Mouse (Mus musculus): ENCODE data around the gene Polr2f. TPM values are rescaled to one million over a fixed set of nuclear protein-coding genes. Genes with fewer than 3 reads are reported as not detected.

Gene Polr2f
- polyA plus RNA-seq, 1 experiment from 2014 or later, result 295 TPM

GRCm38 (mm10) chr15:79123751-79124150 lies 17.1 kb upstream of the Polr2f start:
- WGBS, result 87% methylated on average over 6 of the region's 6 CpGs
- H3K4me1 ChIP-seq, result no peaks in the 10 kb centered on the region

DNA sequence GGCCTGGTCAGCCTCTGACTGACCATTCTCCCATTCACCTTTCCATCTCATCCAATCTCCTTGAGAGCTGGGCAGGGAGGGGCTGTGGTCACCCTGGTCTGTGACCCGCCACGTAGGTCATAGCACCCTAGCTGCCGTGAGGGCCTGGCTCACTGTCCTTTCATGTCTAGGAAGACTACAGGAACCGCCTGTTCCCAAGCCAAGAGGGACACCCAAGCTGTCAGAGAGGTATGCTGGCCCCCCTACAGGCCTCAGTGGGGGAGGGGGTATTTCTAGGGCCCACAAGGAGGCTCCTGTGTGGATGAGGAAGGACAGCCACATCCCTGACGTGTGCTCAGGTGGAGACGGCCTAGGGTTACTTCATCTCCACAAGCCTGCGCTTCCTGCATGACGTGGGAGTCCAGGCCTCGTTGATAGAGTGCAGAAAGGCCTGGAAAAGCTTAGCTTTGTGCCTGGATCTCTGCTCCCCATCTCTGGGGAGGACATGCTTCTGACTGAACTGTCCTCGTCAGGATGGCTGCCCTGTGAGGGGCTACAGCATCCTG lies 16.4 kb upstream of the Polr2f start:
- WGBS, result 76% methylated on average over 10 of the region's 10 CpGs
- H3K27ac ChIP-seq, result no peak overlapping the region
- H3K4me3 ChIP-seq, result no peak overlapping the region
- no peak for ATAC-seq (ENCODE audit: insufficient number of reproducible peaks, low FRiP score, low TSS enrichment, low read depth)
- H3K4me2 ChIP-seq, result no peak overlapping the region
- no peaks in the 10 kb centered on the region for H3K27me3 ChIP-seq
- no peaks in the 10 kb centered on the region for H3K4me1 ChIP-seq
- no peaks in the 10 kb centered on the region for H3K9me3 ChIP-seq
- H3K9ac ChIP-seq, result no peak overlapping the region
- H3K36me3 ChIP-seq, result peaks cover 94% of the 10 kb centered on the region

More at GRCm38 (mm10) chr15:79123751-79124150, 17.1 kb upstream of the Polr2f start:
- H3K27ac ChIP-seq, result no peak overlapping the region
- H3K36me3 ChIP-seq, result peaks cover 97% of the 10 kb centered on the region
- H3K9ac ChIP-seq, result no peak overlapping the region
- H3K27me3 ChIP-seq, result no peaks in the 10 kb centered on the region
- no peaks in the 10 kb centered on the region for H3K9me3 ChIP-seq
- H3K4me2 ChIP-seq, result no peak overlapping the region
- no peak for ATAC-seq (ENCODE audit: insufficient number of reproducible peaks, low FRiP score, low TSS enrichment, low read depth)
- no peak overlapping the region for H3K4me3 ChIP-seq

DNA sequence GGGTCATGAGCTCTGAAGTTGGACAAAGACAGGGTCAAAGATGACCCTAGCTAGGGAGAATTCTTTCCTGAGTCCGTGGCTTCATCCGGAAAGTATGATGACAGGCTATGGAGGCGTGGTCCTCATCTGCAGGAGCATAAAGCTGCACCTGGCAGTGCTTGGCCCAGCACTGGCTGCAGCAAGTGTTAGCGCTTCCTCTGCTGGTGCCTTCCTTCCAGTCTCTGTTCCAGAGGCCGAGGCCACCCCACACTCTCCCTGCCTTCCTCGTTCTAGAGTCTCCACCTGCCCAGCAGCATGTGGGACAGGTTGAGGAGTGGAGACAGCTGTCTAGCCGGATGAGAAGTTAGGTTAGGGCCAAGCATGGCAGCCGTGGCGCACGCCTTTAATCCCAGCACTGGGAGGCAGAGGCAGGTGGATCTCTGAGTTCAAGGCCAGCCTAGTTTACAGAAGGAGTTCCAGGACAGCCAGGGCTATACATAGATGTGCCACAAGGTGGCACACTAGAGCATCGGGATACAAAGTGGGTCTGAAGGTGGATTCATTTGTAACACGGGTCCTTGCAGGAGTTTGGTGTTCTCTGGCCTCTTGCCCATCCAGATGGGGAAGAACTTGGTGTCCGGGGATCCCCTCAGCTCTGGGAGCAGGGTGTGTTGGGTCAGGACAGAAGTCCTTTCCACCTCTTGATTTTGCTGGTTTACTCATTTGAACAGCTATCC lies 14.4 kb upstream of the Polr2f start:
- Histone ChIP-seq H3K4me2 (no peak overlapping the region), H3K27ac (no peak overlapping the region), H3K27me3 (no peaks in the 10 kb centered on the region), H3K4me3 (no peak overlapping the region), H3K36me3 (peaks cover 94% of the 10 kb centered on the region), H3K9me3 (no peaks in the 10 kb centered on the region), H3K4me1 (0 out of 2 replicates have a peak, but pooled peaks cover 4% of the 10 kb centered on the region), H3K9ac (no peak overlapping the region)
- WGBS, result 79% methylated on average over 13 of the region's 13 CpGs
- ATAC-seq (ENCODE audit: insufficient number of reproducible peaks, low FRiP score, low TSS enrichment, low read depth), result no peak

- WGBS, result 94% methylated on average over 12 of the region's 12 CpGs
- Histone ChIP-seq H3K27ac (no peak overlapping the region), H3K27me3 (no peaks in the 10 kb centered on the region), H3K4me3 (no peak overlapping the region), H3K4me2 (no peak overlapping the region), H3K9me3 (no peaks in the 10 kb centered on the region), H3K9ac (no peak overlapping the region), H3K36me3 (peaks cover 95% of the 10 kb centered on the region), H3K4me1 (0 out of 2 replicates have a peak, but pooled peaks cover 4% of the 10 kb centered on the region)
- ATAC-seq (ENCODE audit: insufficient number of reproducible peaks, low FRiP score, low TSS enrichment, low read depth), result no peak
These were observed 13.7 kb upstream of the Polr2f start for GRCm38 (mm10) chr15:79127101-79127500.

- Histone ChIP-seq H3K27ac (no peak overlapping the region), H3K27me3 (no peaks in the 10 kb centered on the region), H3K9ac (no peak overlapping the region), H3K4me3 (no peak overlapping the region), H3K4me2 (no peak overlapping the region), H3K36me3 (peaks cover 95% of the 10 kb centered on the region), H3K4me1 (0 out of 2 replicates have a peak, but pooled peaks cover 4% of the 10 kb centered on the region), H3K9me3 (no peaks in the 10 kb centered on the region)
- 92% methylated on average over 5 of the region's 5 CpGs for WGBS
- ATAC-seq (ENCODE audit: insufficient number of reproducible peaks, low FRiP score, low TSS enrichment, low read depth), result no peak
These were observed 12.6 kb upstream of the Polr2f start for GRCm38 (mm10) chr15:79128208-79128607.

- H3K4me3 ChIP-seq, result no peak overlapping the region
- WGBS, result 73% methylated on average over 7 of the region's 7 CpGs
- no peaks in the 10 kb centered on the region for H3K27me3 ChIP-seq
- H3K27ac ChIP-seq, result no peak overlapping the region
- H3K36me3 ChIP-seq, result peaks cover 92% of the 10 kb centered on the region
- H3K4me2 ChIP-seq, result no peak overlapping the region
- H3K9me3 ChIP-seq, result no peaks in the 10 kb centered on the region
- no peak overlapping the region for H3K9ac ChIP-seq
- 0 out of 2 replicates have a peak, but pooled peaks cover 4% of the 10 kb centered on the region for H3K4me1 ChIP-seq
- no peak for ATAC-seq (ENCODE audit: insufficient number of reproducible peaks, low FRiP score, low TSS enrichment, low read depth)
These were observed 11.5 kb upstream of the Polr2f start for GRCm38 (mm10) chr15:79129311-79129710.

DNA sequence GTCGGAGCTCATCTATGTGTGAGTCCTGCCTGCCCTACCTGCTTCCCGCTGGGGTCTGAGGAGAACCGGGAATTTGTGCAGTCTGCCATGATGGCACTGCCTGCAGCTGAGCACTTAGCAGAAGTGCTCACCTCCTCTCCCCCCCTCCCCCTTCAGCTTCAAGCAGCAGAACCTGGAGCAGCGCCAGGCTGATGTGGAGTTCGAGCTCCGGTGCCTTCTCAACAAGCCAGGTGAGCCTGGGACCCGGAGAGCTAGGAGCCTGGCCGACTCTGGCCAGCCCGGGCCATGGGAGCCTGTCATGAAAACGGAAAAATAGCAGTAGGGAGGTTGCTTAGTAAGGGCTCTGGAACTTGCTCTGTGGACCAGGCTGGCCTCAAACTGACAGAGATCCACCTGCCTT lies 10.0 kb upstream of the Polr2f start:
- H3K4me3 ChIP-seq, result no peak overlapping the region
- 78% methylated on average over 10 of the region's 10 CpGs for WGBS
- H3K4me2 ChIP-seq, result no peak overlapping the region
- peak overlapping the region; percentile 33; the same call in 1 of the 2 replicates for H3K27ac ChIP-seq
- H3K27me3 ChIP-seq, result no peaks in the 10 kb centered on the region
- no peak overlapping the region for H3K9ac ChIP-seq
- H3K36me3 ChIP-seq, result peaks cover 82% of the 10 kb centered on the region
- no peak for ATAC-seq (ENCODE audit: insufficient number of reproducible peaks, low FRiP score, low TSS enrichment, low read depth)
- no peaks in the 10 kb centered on the region for H3K9me3 ChIP-seq
- peaks cover 16% of the 10 kb centered on the region for H3K4me1 ChIP-seq

- Histone ChIP-seq H3K9ac (no peak overlapping the region), H3K9me3 (no peaks in the 10 kb centered on the region), H3K27ac (0 out of 2 replicates have a peak overlapping the region, but pooled peaks have one; percentile 33), H3K27me3 (no peaks in the 10 kb centered on the region), H3K4me2 (no peak overlapping the region), H3K4me1 (peaks cover 22% of the 10 kb centered on the region), H3K4me3 (no peak overlapping the region), H3K36me3 (peaks cover 76% of the 10 kb centered on the region)
- 59% methylated on average over 7 of the region's 7 CpGs for WGBS
- ATAC-seq (ENCODE audit: insufficient number of reproducible peaks, low FRiP score, low TSS enrichment, low read depth), result no peak
These were observed 9.4 kb upstream of the Polr2f start for GRCm38 (mm10) chr15:79131442-79131841.

DNA sequence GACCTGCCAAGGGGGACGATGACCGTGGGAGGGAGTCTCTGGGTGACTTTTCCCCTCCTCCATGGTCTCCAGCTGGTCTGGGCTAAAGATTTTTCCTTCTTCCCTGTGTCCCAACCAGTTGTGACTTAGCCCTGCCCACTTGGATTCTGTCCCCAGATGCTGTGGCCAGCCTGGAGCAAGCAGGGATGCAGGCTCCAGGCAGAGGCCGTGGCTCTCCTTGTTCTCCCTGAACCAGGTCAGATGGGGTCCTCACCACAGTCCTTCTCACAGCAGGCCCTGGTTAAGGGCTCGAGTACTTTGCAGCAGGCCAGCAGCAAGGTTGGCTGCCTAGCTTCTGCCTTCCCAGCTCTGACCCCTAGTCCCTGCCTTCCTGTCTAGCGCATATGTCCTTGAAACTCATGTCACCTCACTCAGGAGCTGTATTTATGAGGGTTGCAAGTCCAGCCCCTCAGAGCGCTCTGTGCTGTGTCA lies 7.6 kb upstream of the Polr2f start:
- Histone ChIP-seq H3K4me2 (no peak overlapping the region), H3K4me1 (peaks cover 22% of the 10 kb centered on the region), H3K36me3 (peaks cover 58% of the 10 kb centered on the region), H3K27ac (no peak overlapping the region), H3K4me3 (no peak overlapping the region), H3K27me3 (no peaks in the 10 kb centered on the region), H3K9me3 (no peaks in the 10 kb centered on the region), H3K9ac (no peak overlapping the region)
- WGBS, result 82% methylated on average over 6 of the region's 6 CpGs
- ATAC-seq (ENCODE audit: insufficient number of reproducible peaks, low FRiP score, low TSS enrichment, low read depth), result no peak

- Histone ChIP-seq H3K4me2 (no peak overlapping the region), H3K36me3 (peaks cover 46% of the 10 kb centered on the region), H3K27me3 (no peaks in the 10 kb centered on the region), H3K9me3 (no peaks in the 10 kb centered on the region), H3K9ac (no peak overlapping the region), H3K4me3 (no peak overlapping the region), H3K4me1 (peaks cover 22% of the 10 kb centered on the region), H3K27ac (peak overlapping the region; percentile 69)
- 83% methylated on average over 9 of the region's 9 CpGs for WGBS
- no peak for ATAC-seq (ENCODE audit: insufficient number of reproducible peaks, low FRiP score, low TSS enrichment, low read depth)
These were observed 6.1 kb upstream of the Polr2f start for GRCm38 (mm10) chr15:79134496-79135270.

GRCm38 (mm10) chr15:79135332-79135731 lies 5.5 kb upstream of the Polr2f start:
- peak overlapping the region; percentile 69 for H3K27ac ChIP-seq
- no peak overlapping the region for H3K9ac ChIP-seq
- 57% methylated on average over 9 of the region's 9 CpGs for WGBS

More at GRCm38 (mm10) chr15:79135332-79135731, 5.5 kb upstream of the Polr2f start:
- Histone ChIP-seq H3K4me2 (no peak overlapping the region), H3K4me3 (no peak overlapping the region), H3K27me3 (no peaks in the 10 kb centered on the region), H3K36me3 (peaks cover 39% of the 10 kb centered on the region), H3K9me3 (no peaks in the 10 kb centered on the region), H3K4me1 (peaks cover 21% of the 10 kb centered on the region)
- ATAC-seq (ENCODE audit: insufficient number of reproducible peaks, low FRiP score, low TSS enrichment, low read depth), result no peak

All from limb, embryonic 15.5 days (tissue).